Mouse (Mus musculus): Measurements from ENCODE around the gene Gm29666. TPM values are rescaled to one million over a fixed set of nuclear protein-coding genes. Genes with fewer than 3 reads are reported as not detected.
"Not testable (repeated sequence)": the region's sequence is repeated elsewhere in the genome, so short reads cannot be mapped to it uniquely, and the experiment has no call there.

Gene Gm29666
- total RNA-seq, 2 experiments from 2014 or later = 0.23 to 0.90 TPM

- ATAC-seq (replicated peaks; ENCODE audit: low FRiP score, low TSS enrichment, poor library complexity, severe bottlenecking) = peak; percentile 89
These were observed 3.2 kb upstream of the Gm29666 start, which contains the start of gene Nup50 for GRCm38 (mm10) chr15:84922884-84923507. Gene Nup50 (plus strand): TSS chr15:84923411.

- no peak for ATAC-seq (replicated peaks; ENCODE audit: low FRiP score, low TSS enrichment, poor library complexity, severe bottlenecking)
These were observed 6.6 kb downstream of the Gm29666 start for GRCm38 (mm10) chr15:84913201-84913600.

GRCm38 (mm10) chr15:84903843-84904385, 15.9 kb downstream of the Gm29666 start:
- ATAC-seq (replicated peaks; ENCODE audit: low FRiP score, low TSS enrichment, poor library complexity, severe bottlenecking) = no peak

- no peak for ATAC-seq (replicated peaks; ENCODE audit: low FRiP score, low TSS enrichment, poor library complexity, severe bottlenecking)
These were observed 21.8 kb downstream of the Gm29666 start for GRCm38 (mm10) chr15:84898077-84898476.

GRCm38 (mm10) chr15:84896664-84897063, 23.2 kb downstream of the Gm29666 start:
- ATAC-seq (replicated peaks; ENCODE audit: low FRiP score, low TSS enrichment, poor library complexity, severe bottlenecking) = no peak

- not testable (repeated sequence) for ATAC-seq (replicated peaks; ENCODE audit: low FRiP score, low TSS enrichment, poor library complexity, severe bottlenecking)
These were observed 23.6 kb downstream of the Gm29666 start for GRCm38 (mm10) chr15:84896216-84896615.

GRCm38 (mm10) chr15:84891658-84892057, 28.2 kb downstream of the Gm29666 start:
- peak; percentile 75 for ATAC-seq (replicated peaks; ENCODE audit: low FRiP score, low TSS enrichment, poor library complexity, severe bottlenecking)

- ATAC-seq (replicated peaks; ENCODE audit: low FRiP score, low TSS enrichment, poor library complexity, severe bottlenecking) = no peak
These were observed 28.6 kb downstream of the Gm29666 start for GRCm38 (mm10) chr15:84891246-84891645.

- ATAC-seq (replicated peaks; ENCODE audit: low FRiP score, low TSS enrichment, poor library complexity, severe bottlenecking) = no peak
These were observed 31.8 kb downstream of the Gm29666 start for GRCm38 (mm10) chr15:84888066-84888465.

GRCm38 (mm10) chr15:84877029-84877815, 42.6 kb downstream of the Gm29666 start:
- no peak for ATAC-seq (replicated peaks; ENCODE audit: low FRiP score, low TSS enrichment, poor library complexity, severe bottlenecking)

- no peak for ATAC-seq (replicated peaks; ENCODE audit: low FRiP score, low TSS enrichment, poor library complexity, severe bottlenecking)
These were observed 46.0 kb downstream of the Gm29666 start for GRCm38 (mm10) chr15:84873867-84874266.

GRCm38 (mm10) chr15:84873079-84873478, 46.8 kb downstream of the Gm29666 start:
- no peak for ATAC-seq (replicated peaks; ENCODE audit: low FRiP score, low TSS enrichment, poor library complexity, severe bottlenecking)

- no peak for ATAC-seq (replicated peaks; ENCODE audit: low FRiP score, low TSS enrichment, poor library complexity, severe bottlenecking)
These were observed 48.0 kb downstream of the Gm29666 start for GRCm38 (mm10) chr15:84871802-84872201.

GRCm38 (mm10) chr15:84861911-84862310, 57.9 kb downstream of the Gm29666 start:
- no peak for ATAC-seq (replicated peaks; ENCODE audit: low FRiP score, low TSS enrichment, poor library complexity, severe bottlenecking)

Other genes with a start within 250 kb of the Gm29666 start
- gene Arhgap8, start 200.0 kb downstream of the Gm29666 start, total RNA-seq (2014; fragmentation: Nextera tagmentation) = not detected in 2 replicates
- gene Arhgap8, start 200.0 kb downstream of the Gm29666 start, total RNA-seq (2017) = not detected in 2 replicates
- 4.0 TPM in 1 of 2 replicates, not detected in the other for gene Phf21b, start 64.0 kb downstream of the Gm29666 start, total RNA-seq (2014; fragmentation: Nextera tagmentation)
- not detected in 2 replicates for gene Phf21b, start 64.0 kb downstream of the Gm29666 start, total RNA-seq (2017)
- gene Nup50, start 3.4 kb upstream of the Gm29666 start, total RNA-seq (2014; fragmentation: Nextera tagmentation) = 51.5 and 56.4 TPM in 2 replicates
- 102 TPM in 2 replicates for gene Nup50, start 3.4 kb upstream of the Gm29666 start, total RNA-seq (2017)
- 3.5 and 3.6 TPM in 2 replicates for gene 5031439G07Rik, start 68.5 kb upstream of the Gm29666 start, total RNA-seq (2014; fragmentation: Nextera tagmentation)
- 2.2 and 4.0 TPM in 2 replicates for gene 5031439G07Rik, start 68.5 kb upstream of the Gm29666 start, total RNA-seq (2017)
- gene Upk3a, start 97.1 kb upstream of the Gm29666 start, total RNA-seq (2014; fragmentation: Nextera tagmentation) = not detected in 2 replicates
- not detected in 2 replicates for gene Upk3a, start 97.1 kb upstream of the Gm29666 start, total RNA-seq (2017)
- 9.3 and 9.6 TPM in 2 replicates for gene Fam118a, start 108.9 kb upstream of the Gm29666 start, total RNA-seq (2014; fragmentation: Nextera tagmentation)
- 5.7 and 8.9 TPM in 2 replicates for gene Fam118a, start 108.9 kb upstream of the Gm29666 start, total RNA-seq (2017)
- not detected in 2 replicates for gene Smc1b, start 211.9 kb upstream of the Gm29666 start, total RNA-seq (2014; fragmentation: Nextera tagmentation)
- gene Smc1b, start 211.9 kb upstream of the Gm29666 start, total RNA-seq (2017) = not detected in 2 replicates
- gene Ribc2, start 212.0 kb upstream of the Gm29666 start, total RNA-seq (2014; fragmentation: Nextera tagmentation) = not detected in 2 replicates
- not detected in 2 replicates for gene Ribc2, start 212.0 kb upstream of the Gm29666 start, total RNA-seq (2017)

Measured in megakaryocyte-erythroid progenitor cell, adult 5-6 weeks (primary cell).